Mouse (Mus musculus) kidney, adult 2 months (tissue): ENCODE data around the gene Vmn2r19.

Source experiments
- CTCF ChIP-seq: fragments of 200-500 bp; conservative IDR thresholded peaks from 2 replicates; pipeline ENCODE4 v1.5.1; 2011; ENCODE audit warnings: low read depth, mild to moderate bottlenecking, control low read depth, low read length, moderate library complexity, mixed read lengths; ENCODE audit not compliant: insufficient read depth, insufficient read length
- POLR2A ChIP-seq: fragments of 200-500 bp; IDR thresholded peaks from one replicate; pipeline ENCODE4 v1.6.1; 2011; ENCODE audit warnings: low read depth, low read length, control low read depth

- TF ChIP-seq CTCF (no peak), POLR2A (no peak)
These were observed 42.3 kb upstream of the Vmn2r19 start for GRCm38 (mm10) chr6:123265809-123266208.
